Mouse (Mus musculus): ENCODE data around the gene Fadd. TPM values are rescaled to one million over a fixed set of nuclear protein-coding genes. Genes with fewer than 3 reads are reported as not detected.
A peak's percentile ranks its signal among the peaks of the same experiment; 100 is the strongest.

Fadd gene
- total and polyA plus RNA-seq, 3 experiments: 8.2 to 13.4 (median 8.6) TPM

DNA sequence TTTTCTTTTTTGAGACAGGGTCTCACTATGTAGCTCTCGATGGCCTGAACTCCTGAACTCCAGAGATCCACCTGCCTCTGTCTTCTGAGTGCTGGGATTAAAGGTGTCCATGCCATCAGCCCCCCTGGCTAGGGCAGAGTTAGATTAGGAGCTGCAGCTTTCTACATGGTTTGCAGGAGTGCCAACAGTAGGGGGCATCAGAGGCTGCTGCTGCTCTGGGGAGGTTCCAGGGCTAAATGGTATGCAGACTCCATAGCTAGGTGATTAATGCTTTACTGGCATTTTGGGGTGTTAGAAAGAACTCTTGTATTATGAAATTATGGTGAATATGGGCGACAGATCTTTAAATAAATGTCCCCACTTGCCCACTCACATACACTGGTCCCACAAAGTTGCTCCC lies 5.0 kb upstream of the Fadd start:
- intact Hi-C loops (cut with DNase I): no loop called here
- H3K27ac ChIP-seq: no peak overlapping the region
- no peaks in the 10 kb centered on the region for H3K79me2 ChIP-seq (replicated peaks; ENCODE audit: control insufficient read depth, insufficient read depth, low read length)
- TF ChIP-seq EP300 (IDR thresholded peaks at IDR 0.05; ENCODE audit: insufficient read depth, low read depth, low read length) (no peak), CTCF (IDR thresholded peaks at IDR 0.05) (peak; percentile 72)
- H3K36me3 ChIP-seq (ENCODE audit: control insufficient read depth, insufficient read depth, low read length): no peaks in the 10 kb centered on the region
- DNase-seq: peak in 1 of 2 experiments; percentile 35
- no peak overlapping the region for H3K4me3 ChIP-seq
- no peak overlapping the region for H3K9ac ChIP-seq (ENCODE audit: low read depth, low read length)
- no peaks in the 10 kb centered on the region for H3K27me3 ChIP-seq (ENCODE audit: control insufficient read depth, insufficient read depth, low read length)
- no peaks in the 10 kb centered on the region for H3K4me1 ChIP-seq (ENCODE audit: control insufficient read depth, insufficient read depth, low read length)
- WGBS: 19% methylated on average over 2 of the region's 2 CpGs

DNA sequence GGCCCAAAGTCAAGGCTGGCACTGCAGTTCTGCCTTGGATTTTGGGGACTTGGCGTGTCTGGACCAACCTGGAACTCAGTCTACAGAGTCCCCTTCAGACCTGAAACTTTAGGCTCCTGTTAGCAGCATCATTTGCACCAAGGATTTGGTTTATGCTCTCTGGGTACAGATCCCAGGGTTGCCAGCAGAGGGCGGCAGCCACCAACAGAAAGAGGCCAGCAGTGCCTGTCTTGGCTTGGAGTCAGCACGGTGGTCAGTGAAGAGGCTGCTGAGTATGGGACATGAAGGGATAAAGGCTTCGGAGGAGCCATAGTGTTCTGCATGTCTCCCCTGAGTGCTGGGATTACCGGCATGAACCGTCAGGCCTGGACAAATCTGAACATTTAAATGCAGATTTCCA lies 3.4 kb upstream of the Fadd start:
- 20% methylated on average over 6 of the region's 6 CpGs for WGBS
- H3K27me3 ChIP-seq (ENCODE audit: control insufficient read depth, insufficient read depth, low read length): no peaks in the 10 kb centered on the region
- intact Hi-C loops (cut with DNase I): loop anchor here (1.0 kb wide), 2 partner anchors 191 to 309 kb away; no protein-coding TSS in a partner anchor
- TF ChIP-seq EP300 (IDR thresholded peaks at IDR 0.05; ENCODE audit: insufficient read depth, low read depth, low read length): peak; percentile 61; the same call in 1 of the 2 replicates
- TF ChIP-seq CTCF (IDR thresholded peaks at IDR 0.05): peak; percentile 94
- no peak for TF ChIP-seq POLR2A (IDR thresholded peaks at IDR 0.05; ENCODE audit: insufficient read depth, low read depth, low read length)
- no peaks in the 10 kb centered on the region for H3K36me3 ChIP-seq (ENCODE audit: control insufficient read depth, insufficient read depth, low read length)
- H3K4me1 ChIP-seq (ENCODE audit: control insufficient read depth, insufficient read depth, low read length): peaks cover 3% of the 10 kb centered on the region; the same call in 1 of the 2 replicates
- no peak overlapping the region for H3K27ac ChIP-seq
- no peaks in the 10 kb centered on the region for H3K79me2 ChIP-seq (replicated peaks; ENCODE audit: control insufficient read depth, insufficient read depth, low read length)
- no peak overlapping the region for H3K4me3 ChIP-seq
- no peak overlapping the region for H3K9ac ChIP-seq (ENCODE audit: low read depth, low read length)
- DNase-seq: peak; percentile 39 to 74

DNA sequence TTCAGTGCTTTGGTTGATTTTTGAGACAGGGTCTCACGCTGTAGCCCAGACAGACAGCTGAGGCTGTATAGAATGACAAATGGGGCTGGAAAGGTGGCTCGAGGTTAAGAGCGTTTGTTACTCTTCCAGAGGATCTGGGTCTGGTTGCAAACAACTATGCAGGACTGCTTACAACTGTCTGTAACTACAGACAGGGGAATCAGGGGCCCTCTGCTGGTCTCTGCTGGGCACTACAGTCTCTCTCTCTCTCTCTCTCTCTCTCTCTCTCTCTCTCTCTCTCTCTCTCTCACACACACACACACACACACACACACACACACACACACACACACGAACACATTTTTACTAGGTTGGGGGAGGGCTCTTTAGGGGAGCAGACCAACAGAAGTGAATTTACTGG lies 1.4 kb upstream of the Fadd start:
- no peaks in the 10 kb centered on the region for H3K36me3 ChIP-seq (ENCODE audit: control insufficient read depth, insufficient read depth, low read length)
- intact Hi-C loops (cut with DNase I): loop anchor here (2.0 to 5.0 kb wide), 5 partner anchors 31 to 366 kb away; partner anchors contain the start of genes Cttn and Ppfia1
- no peaks in the 10 kb centered on the region for H3K79me2 ChIP-seq (replicated peaks; ENCODE audit: control insufficient read depth, insufficient read depth, low read length)
- H3K9ac ChIP-seq (ENCODE audit: low read depth, low read length): no peak overlapping the region
- no peak overlapping the region for H3K4me3 ChIP-seq
- no peaks in the 10 kb centered on the region for H3K27me3 ChIP-seq (ENCODE audit: control insufficient read depth, insufficient read depth, low read length)
- peak; percentile 32 to 53 for DNase-seq
- whole genome bisulfite sequencing: 2% methylated on average over 4 of the region's 4 CpGs
- TF ChIP-seq CTCF (IDR thresholded peaks at IDR 0.05): peak; percentile 63
- no peak for TF ChIP-seq EP300 (IDR thresholded peaks at IDR 0.05; ENCODE audit: insufficient read depth, low read depth, low read length)
- no peak for TF ChIP-seq POLR2A (IDR thresholded peaks at IDR 0.05; ENCODE audit: insufficient read depth, low read depth, low read length)
- H3K27ac ChIP-seq: no peak overlapping the region
- peaks cover 3% of the 10 kb centered on the region; the same call in 1 of the 2 replicates for H3K4me1 ChIP-seq (ENCODE audit: control insufficient read depth, insufficient read depth, low read length)

DNA sequence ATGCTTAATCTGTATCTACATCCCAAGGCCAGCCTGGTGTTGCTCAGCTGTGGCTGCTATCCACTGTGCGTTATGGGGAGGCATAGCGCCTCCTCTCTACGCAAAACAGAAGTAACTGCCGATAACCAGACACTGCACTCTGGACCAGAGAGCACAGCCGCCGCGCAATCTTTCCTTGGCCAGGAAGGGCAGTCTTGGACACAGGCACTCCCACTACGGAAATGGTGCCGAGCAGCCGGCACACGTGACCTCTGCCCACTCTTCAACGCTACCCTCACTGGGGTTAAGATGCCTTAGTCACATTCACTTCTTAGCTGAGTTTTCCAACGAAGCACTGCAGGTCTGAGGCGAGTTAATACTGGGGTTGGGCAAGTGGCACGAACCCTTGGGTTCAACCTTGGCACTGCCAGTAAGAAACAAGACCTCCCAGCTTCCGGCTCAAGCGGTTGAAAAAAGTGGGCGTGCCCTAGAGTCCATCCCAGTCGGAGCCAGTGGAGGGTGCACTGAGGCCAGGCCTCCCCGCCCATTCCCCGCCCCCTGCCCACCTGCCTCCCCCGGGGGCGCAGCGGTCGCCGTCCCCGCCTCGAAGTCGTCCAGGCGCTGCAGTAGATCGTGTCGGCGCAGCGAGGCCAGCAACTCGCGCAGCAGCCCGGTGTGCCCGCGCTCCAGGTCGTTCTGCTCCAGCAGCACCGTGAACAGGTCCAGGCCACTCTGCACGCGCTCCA lies 542 bp downstream of the Fadd start:
- peak overlapping the region; percentile 83 for H3K9ac ChIP-seq (ENCODE audit: low read depth, low read length)
- WGBS: under 1% methylated on average over 42 of the region's 43 CpGs
- no peaks in the 10 kb centered on the region for H3K79me2 ChIP-seq (replicated peaks; ENCODE audit: control insufficient read depth, insufficient read depth, low read length)
- H3K4me1 ChIP-seq (ENCODE audit: control insufficient read depth, insufficient read depth, low read length): peaks cover 8% of the 10 kb centered on the region
- peak; percentile 84 to 89 for DNase-seq
- H3K4me3 ChIP-seq: peak overlapping the region; percentile 93
- H3K27me3 ChIP-seq (ENCODE audit: control insufficient read depth, insufficient read depth, low read length): no peaks in the 10 kb centered on the region
- no peaks in the 10 kb centered on the region for H3K36me3 ChIP-seq (ENCODE audit: control insufficient read depth, insufficient read depth, low read length)
- intact Hi-C loops (cut with DNase I): loop anchor here (2.0 to 5.0 kb wide), 5 partner anchors 29 to 364 kb away; partner anchors contain the start of genes Cttn and Ppfia1
- peak overlapping the region; percentile 72 for H3K27ac ChIP-seq
- TF ChIP-seq POLR2A (IDR thresholded peaks at IDR 0.05; ENCODE audit: insufficient read depth, low read depth, low read length) (no peak), CTCF (IDR thresholded peaks at IDR 0.05) (peak; percentile 81), EP300 (IDR thresholded peaks at IDR 0.05; ENCODE audit: insufficient read depth, low read depth, low read length) (peak; percentile 85; the same call in 1 of the 2 replicates)

GRCm38 (mm10) chr7:144577876-144578275 lies 4.4 kb downstream of the Fadd start:
- Histone ChIP-seq H3K36me3 (ENCODE audit: control insufficient read depth, insufficient read depth, low read length) (no peaks in the 10 kb centered on the region), H3K27me3 (ENCODE audit: control insufficient read depth, insufficient read depth, low read length) (no peaks in the 10 kb centered on the region), H3K27ac (peak overlapping the region; percentile 79), H3K9ac (ENCODE audit: low read depth, low read length) (no peak overlapping the region), H3K4me3 (no peak overlapping the region), H3K4me1 (ENCODE audit: control insufficient read depth, insufficient read depth, low read length) (peaks cover 8% of the 10 kb centered on the region), H3K79me2 (replicated peaks; ENCODE audit: control insufficient read depth, insufficient read depth, low read length) (no peaks in the 10 kb centered on the region)
- TF ChIP-seq POLR2A (IDR thresholded peaks at IDR 0.05; ENCODE audit: insufficient read depth, low read depth, low read length) (0 out of 2 replicates have a peak, but pooled peaks have one; percentile 23), CTCF (IDR thresholded peaks at IDR 0.05) (no peak), EP300 (IDR thresholded peaks at IDR 0.05; ENCODE audit: insufficient read depth, low read depth, low read length) (peak; percentile 71)
- peak; percentile 35 to 66 for DNase-seq
- intact Hi-C loops (cut with DNase I): no loop called here
- WGBS: 37% methylated on average over 5 of the region's 5 CpGs

- WGBS: 89% methylated on average over 5 of the region's 5 CpGs
- H3K36me3 ChIP-seq (ENCODE audit: control insufficient read depth, insufficient read depth, low read length): no peaks in the 10 kb centered on the region
- TF ChIP-seq EP300 (IDR thresholded peaks at IDR 0.05; ENCODE audit: insufficient read depth, low read depth, low read length) (no peak), POLR2A (IDR thresholded peaks at IDR 0.05; ENCODE audit: insufficient read depth, low read depth, low read length) (no peak), CTCF (IDR thresholded peaks at IDR 0.05) (no peak)
- no peak overlapping the region for H3K27ac ChIP-seq
- no peaks in the 10 kb centered on the region for H3K79me2 ChIP-seq (replicated peaks; ENCODE audit: control insufficient read depth, insufficient read depth, low read length)
- intact Hi-C loops (cut with DNase I): no loop called here
- no peak overlapping the region for H3K4me3 ChIP-seq
- no peak overlapping the region for H3K9ac ChIP-seq (ENCODE audit: low read depth, low read length)
- DNase-seq: no peak
- H3K27me3 ChIP-seq (ENCODE audit: control insufficient read depth, insufficient read depth, low read length): no peaks in the 10 kb centered on the region
- peaks cover 4% of the 10 kb centered on the region for H3K4me1 ChIP-seq (ENCODE audit: control insufficient read depth, insufficient read depth, low read length)
Measured at GRCm38 (mm10) chr7:144572234-144572633, 10.0 kb downstream of the Fadd start.
